Mouse (Mus musculus): ENCODE results near the gene Gfpt1. TPM values are rescaled to one million over a fixed set of nuclear protein-coding genes. Genes with fewer than 3 reads are reported as not detected.
A peak's percentile ranks its signal among the peaks of the same experiment; 100 is the strongest.

Gene Gfpt1
- 21.6 and 22.6 TPM in 2 replicates for polyA plus RNA-seq (2014; fragmentation: Nextera tagmentation; extraction: Ambion mirVana)

DNA sequence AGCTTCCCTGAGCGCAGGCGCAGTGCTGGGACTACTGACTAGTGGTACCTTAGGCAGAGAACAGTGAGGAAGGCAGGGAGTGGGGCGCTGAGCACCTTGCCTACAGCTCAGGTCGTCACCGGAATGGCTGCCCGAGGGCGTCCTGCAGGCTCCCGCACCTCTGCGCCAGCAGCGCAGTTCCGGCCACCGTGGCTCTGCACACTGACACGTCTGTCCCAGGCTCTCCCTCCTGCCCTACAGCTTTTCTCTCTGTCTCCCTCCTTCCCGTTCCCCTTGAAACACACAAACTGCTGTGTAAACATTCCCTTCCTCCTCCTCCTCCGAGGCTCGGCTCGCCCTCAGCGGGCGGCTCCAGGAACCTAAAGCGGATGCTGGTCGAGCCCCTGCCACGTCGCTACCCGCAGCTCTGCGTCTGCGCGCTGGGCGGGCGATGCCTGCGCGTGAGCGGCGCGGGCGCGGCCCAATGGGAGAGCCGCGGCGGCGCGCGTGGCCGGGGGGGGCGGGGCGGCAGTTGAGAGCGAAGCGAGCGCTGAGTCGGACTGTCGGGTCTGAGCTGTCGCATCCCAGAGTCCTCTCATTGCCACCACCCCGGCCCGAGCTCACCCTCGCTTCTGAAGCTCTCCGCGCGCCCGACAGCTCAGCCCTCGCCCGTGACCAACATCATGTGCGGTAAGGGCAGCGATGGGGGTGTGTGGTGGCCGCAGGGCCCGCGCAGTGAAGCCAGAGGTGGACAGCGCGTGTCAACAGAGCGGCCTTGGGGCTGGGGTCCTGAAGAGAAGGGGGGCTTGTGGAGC is at the start of gene Gfpt1:
Gene Gfpt1 (plus strand): TSS at position 510 of the 794 bp plus-strand sequence.
- under 1% methylated on average over 66 of the region's 68 CpGs for WGBS
- Histone ChIP-seq H3K27ac (ENCODE audit: low read depth) (peak within 1 kb of the TSS; percentile 97), H3K27me3 (replicated peaks; ENCODE audit: control insufficient read depth, insufficient read depth, low read length) (no peaks in the 10 kb centered on the region), H3K9me3 (ENCODE audit: control insufficient read depth, low read length) (no peaks in the 10 kb centered on the region), H3K4me1 (replicated peaks; ENCODE audit: control insufficient read depth, insufficient read depth, low read length) (peaks cover 16% of the 10 kb centered on the region), H3K9ac (ENCODE audit: low read length) (peak within 1 kb of the TSS; percentile 86), H3K4me2 (ENCODE audit: low read length) (peak within 1 kb of the TSS; percentile 71), H3K4me3 (ENCODE audit: low read depth, low read length) (peak within 1 kb of the TSS; percentile 90), H3K36me3 (ENCODE audit: control insufficient read depth, insufficient read depth, low read length) (peaks cover 3% of the 10 kb centered on the region; the same call in 1 of the 2 replicates)
- DNase-seq (ENCODE audit: low spot score): peak; percentile 93
- peak; percentile 95 for ATAC-seq (replicated peaks; ENCODE audit: low FRiP score, low TSS enrichment, low read depth)

DNA sequence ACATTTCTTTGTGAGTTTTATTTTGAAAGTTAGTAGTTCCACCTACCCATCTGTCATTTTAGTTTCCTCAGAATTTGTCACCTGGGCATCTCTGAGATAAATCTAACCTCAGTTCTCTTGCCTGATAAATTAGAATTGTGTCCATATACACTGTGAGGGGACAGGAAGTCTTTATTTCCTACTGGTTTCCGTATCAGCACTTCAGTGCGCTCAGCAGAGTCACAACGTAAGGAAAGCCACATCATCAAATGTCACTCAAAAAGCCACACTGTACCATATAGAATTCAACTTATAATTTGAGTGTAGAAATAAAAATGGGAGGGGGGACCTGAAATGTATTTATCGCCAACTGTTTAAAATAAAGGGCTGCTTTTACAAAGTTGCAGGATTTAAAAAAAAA is 48.4 kb upstream of the Gfpt1 start:
- H3K4me1 ChIP-seq (replicated peaks; ENCODE audit: control insufficient read depth, insufficient read depth, low read length): no peaks in the 10 kb centered on the region
- DNase-seq (ENCODE audit: low spot score) (no peak), ATAC-seq (replicated peaks; ENCODE audit: low FRiP score, low TSS enrichment, low read depth) (no peak)
- 84% methylated on average over 4 of the region's 4 CpGs for WGBS
- no peak overlapping the region for H3K4me3 ChIP-seq (ENCODE audit: low read depth, low read length)
- peaks cover 37% of the 10 kb centered on the region for H3K36me3 ChIP-seq (ENCODE audit: control insufficient read depth, insufficient read depth, low read length)
- H3K27ac ChIP-seq (ENCODE audit: low read depth): no peak overlapping the region
- H3K4me2 ChIP-seq (ENCODE audit: low read length): no peak overlapping the region
- H3K27me3 ChIP-seq (replicated peaks; ENCODE audit: control insufficient read depth, insufficient read depth, low read length): no peaks in the 10 kb centered on the region
- H3K9me3 ChIP-seq (ENCODE audit: control insufficient read depth, low read length): no peaks in the 10 kb centered on the region
- H3K9ac ChIP-seq (ENCODE audit: low read length): no peak overlapping the region

DNA sequence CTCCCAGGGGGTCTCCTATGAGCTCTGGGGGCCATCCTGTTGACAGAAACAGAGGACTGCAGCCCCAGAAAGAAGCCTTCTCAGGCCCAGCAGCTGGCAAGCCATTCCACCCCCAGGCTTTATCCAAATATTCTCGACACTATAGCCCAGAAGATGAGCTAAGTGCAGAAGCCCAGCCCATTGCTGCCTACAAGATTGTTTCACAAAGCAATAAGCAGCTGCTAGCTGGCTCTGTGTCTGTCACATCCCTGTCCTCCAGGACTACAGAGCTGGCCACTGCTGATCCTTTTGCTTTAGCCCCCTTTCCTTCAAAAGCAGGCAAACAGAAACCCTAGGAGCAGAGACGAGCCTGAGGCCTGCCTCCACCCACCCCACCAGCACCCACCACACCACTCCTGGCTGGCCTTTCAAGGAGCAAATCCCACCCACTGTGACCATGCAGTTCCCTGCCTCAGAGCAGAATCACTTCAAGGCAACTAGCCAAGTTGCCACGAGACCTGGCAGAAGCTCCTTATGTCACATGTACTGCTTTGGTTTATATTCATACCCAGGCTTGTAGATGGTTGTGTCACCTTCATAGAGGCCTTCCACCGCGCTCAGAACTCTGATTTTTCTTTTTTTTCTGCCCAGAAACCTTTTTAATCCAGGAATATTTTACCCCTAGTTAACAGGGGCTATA is 45.9 kb upstream of the Gfpt1 start:
- WGBS: 85% methylated on average over 5 of the region's 5 CpGs
- ATAC-seq (replicated peaks; ENCODE audit: low FRiP score, low TSS enrichment, low read depth): no peak

DNA sequence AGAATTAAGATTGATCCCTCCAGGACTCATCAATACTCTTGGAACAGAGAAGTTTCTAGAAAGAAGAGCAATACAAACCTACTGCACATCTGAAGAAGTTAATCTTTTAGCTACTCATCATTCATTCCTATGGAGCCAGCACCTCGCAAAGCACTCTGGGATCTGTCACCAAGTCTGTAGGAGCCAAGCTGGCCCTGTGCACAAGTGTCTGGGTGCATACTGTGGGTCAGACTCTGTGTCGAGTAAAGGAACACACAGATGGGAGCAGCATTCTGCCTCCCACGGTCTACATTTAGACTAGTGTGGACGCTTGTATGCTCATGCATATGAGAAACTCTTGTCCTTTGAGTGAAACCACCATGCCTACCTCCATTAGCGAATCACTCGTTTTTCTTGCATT is 45.3 kb upstream of the Gfpt1 start:
- no peak for ATAC-seq (replicated peaks; ENCODE audit: low FRiP score, low TSS enrichment, low read depth)
- Histone ChIP-seq H3K36me3 (ENCODE audit: control insufficient read depth, insufficient read depth, low read length) (peaks cover 44% of the 10 kb centered on the region), H3K9ac (ENCODE audit: low read length) (no peak overlapping the region), H3K27me3 (replicated peaks; ENCODE audit: control insufficient read depth, insufficient read depth, low read length) (no peaks in the 10 kb centered on the region), H3K9me3 (ENCODE audit: control insufficient read depth, low read length) (no peaks in the 10 kb centered on the region), H3K27ac (ENCODE audit: low read depth) (no peak overlapping the region), H3K4me1 (replicated peaks; ENCODE audit: control insufficient read depth, insufficient read depth, low read length) (no peaks in the 10 kb centered on the region), H3K4me3 (ENCODE audit: low read depth, low read length) (no peak overlapping the region), H3K4me2 (ENCODE audit: low read length) (no peak overlapping the region)
- 90% methylated on average over 6 of the region's 6 CpGs for WGBS
- DNase-seq (ENCODE audit: low spot score): no peak

More for the DNA sequence above, 45.9 kb upstream of the Gfpt1 start:
- Histone ChIP-seq H3K9ac (ENCODE audit: low read length) (no peak overlapping the region), H3K27me3 (replicated peaks; ENCODE audit: control insufficient read depth, insufficient read depth, low read length) (no peaks in the 10 kb centered on the region), H3K9me3 (ENCODE audit: control insufficient read depth, low read length) (no peaks in the 10 kb centered on the region), H3K27ac (ENCODE audit: low read depth) (no peak overlapping the region), H3K4me3 (ENCODE audit: low read depth, low read length) (no peak overlapping the region), H3K4me1 (replicated peaks; ENCODE audit: control insufficient read depth, insufficient read depth, low read length) (no peaks in the 10 kb centered on the region), H3K36me3 (ENCODE audit: control insufficient read depth, insufficient read depth, low read length) (peaks cover 44% of the 10 kb centered on the region), H3K4me2 (ENCODE audit: low read length) (no peak overlapping the region)
- DNase-seq (ENCODE audit: low spot score): no peak

DNA sequence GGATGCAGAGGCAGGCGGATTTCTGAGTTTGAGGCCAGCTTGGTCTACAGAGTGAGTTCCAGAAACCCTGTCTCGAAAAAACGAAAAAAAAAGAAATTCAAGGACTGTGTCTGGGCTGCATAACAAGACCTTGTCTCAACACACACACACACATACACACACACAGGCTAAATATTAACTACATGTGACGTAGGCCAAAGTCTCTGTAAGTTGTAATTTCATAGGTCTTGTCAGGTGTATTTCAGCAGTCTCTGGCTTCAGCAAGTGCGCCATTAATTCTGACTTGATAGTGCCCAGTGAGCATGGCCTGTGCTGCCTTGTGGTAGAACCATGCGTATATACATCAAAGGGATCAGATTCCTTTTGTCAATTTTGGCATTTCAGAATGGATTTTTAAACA is 40.7 kb upstream of the Gfpt1 start:
- Histone ChIP-seq H3K36me3 (ENCODE audit: control insufficient read depth, insufficient read depth, low read length) (peaks cover 29% of the 10 kb centered on the region), H3K9me3 (ENCODE audit: control insufficient read depth, low read length) (no peaks in the 10 kb centered on the region), H3K4me3 (ENCODE audit: low read depth, low read length) (no peak overlapping the region), H3K4me1 (replicated peaks; ENCODE audit: control insufficient read depth, insufficient read depth, low read length) (no peaks in the 10 kb centered on the region), H3K9ac (ENCODE audit: low read length) (no peak overlapping the region), H3K27ac (ENCODE audit: low read depth) (no peak overlapping the region), H3K27me3 (replicated peaks; ENCODE audit: control insufficient read depth, insufficient read depth, low read length) (no peaks in the 10 kb centered on the region), H3K4me2 (ENCODE audit: low read length) (no peak overlapping the region)
- DNase-seq (ENCODE audit: low spot score) (no peak), ATAC-seq (replicated peaks; ENCODE audit: low FRiP score, low TSS enrichment, low read depth) (no peak)
- WGBS: 87% methylated on average over 6 of the region's 6 CpGs

DNA sequence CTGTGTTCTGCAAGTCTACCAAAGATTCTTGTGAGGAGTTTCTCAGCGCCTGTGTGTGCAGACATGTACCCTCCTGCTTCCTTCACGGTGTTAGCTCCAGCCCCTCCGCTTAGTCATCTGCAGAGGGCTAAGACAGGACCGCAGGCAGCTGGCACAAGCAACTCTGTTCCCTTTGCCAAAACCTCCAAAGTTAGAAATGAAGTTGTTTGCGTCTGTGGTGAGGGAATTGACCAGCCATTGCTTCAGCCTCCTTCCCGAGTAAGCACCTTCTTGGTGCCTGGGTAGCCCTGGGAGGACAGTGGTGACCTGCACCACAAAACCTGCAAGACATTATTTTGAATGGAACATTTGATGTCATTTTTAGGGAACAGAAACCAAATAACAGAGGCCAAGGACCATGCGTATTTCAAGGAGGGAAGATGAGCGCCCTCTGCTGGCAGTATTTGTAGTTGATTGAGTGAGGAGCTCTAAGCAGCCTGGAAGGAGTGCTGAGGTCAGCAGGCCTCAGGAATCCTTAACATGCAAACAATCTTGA is 40.1 kb upstream of the Gfpt1 start:
- peak; percentile 53; the same call in 1 of the 2 replicates for ATAC-seq (replicated peaks; ENCODE audit: low FRiP score, low TSS enrichment, low read depth)
- 48% methylated on average over 8 of the region's 8 CpGs for WGBS
- Histone ChIP-seq H3K9ac (ENCODE audit: low read length) (no peak overlapping the region), H3K27me3 (replicated peaks; ENCODE audit: control insufficient read depth, insufficient read depth, low read length) (no peaks in the 10 kb centered on the region), H3K36me3 (ENCODE audit: control insufficient read depth, insufficient read depth, low read length) (peaks cover 23% of the 10 kb centered on the region), H3K4me3 (ENCODE audit: low read depth, low read length) (no peak overlapping the region), H3K27ac (ENCODE audit: low read depth) (0 out of 2 replicates have a peak overlapping the region, but pooled peaks have one; percentile 13), H3K9me3 (ENCODE audit: control insufficient read depth, low read length) (no peaks in the 10 kb centered on the region), H3K4me1 (replicated peaks; ENCODE audit: control insufficient read depth, insufficient read depth, low read length) (no peaks in the 10 kb centered on the region), H3K4me2 (ENCODE audit: low read length) (no peak overlapping the region)
- peak; percentile 90 for DNase-seq (ENCODE audit: low spot score)

DNA sequence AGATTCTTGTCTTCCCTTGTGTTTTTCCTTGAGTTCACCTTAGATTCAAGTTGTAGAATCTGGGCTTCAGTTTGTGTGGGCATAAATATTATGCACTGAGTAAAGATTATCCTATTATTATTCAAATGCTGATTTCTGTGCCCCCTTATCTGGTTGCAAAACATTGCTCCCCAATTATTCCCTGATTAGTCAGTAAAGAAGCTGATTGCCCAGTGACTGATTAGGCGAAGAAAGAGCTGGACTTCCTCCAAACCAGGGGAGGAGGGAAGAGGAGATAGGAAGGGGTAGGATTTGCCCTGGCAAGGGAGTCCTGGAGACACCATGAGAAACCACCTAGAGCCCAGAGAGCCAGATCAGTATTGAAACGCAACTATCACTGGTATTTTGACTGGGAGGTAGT is 38.5 kb upstream of the Gfpt1 start:
- Histone ChIP-seq H3K36me3 (ENCODE audit: control insufficient read depth, insufficient read depth, low read length) (peaks cover 8% of the 10 kb centered on the region), H3K27ac (ENCODE audit: low read depth) (no peak overlapping the region), H3K27me3 (replicated peaks; ENCODE audit: control insufficient read depth, insufficient read depth, low read length) (no peaks in the 10 kb centered on the region), H3K4me3 (ENCODE audit: low read depth, low read length) (no peak overlapping the region), H3K4me1 (replicated peaks; ENCODE audit: control insufficient read depth, insufficient read depth, low read length) (no peaks in the 10 kb centered on the region; the same call in 1 of the 2 replicates), H3K9ac (ENCODE audit: low read length) (no peak overlapping the region), H3K9me3 (ENCODE audit: control insufficient read depth, low read length) (no peaks in the 10 kb centered on the region), H3K4me2 (ENCODE audit: low read length) (no peak overlapping the region)
- ATAC-seq (replicated peaks; ENCODE audit: low FRiP score, low TSS enrichment, low read depth) (no peak), DNase-seq (ENCODE audit: low spot score) (no peak)
- WGBS: 81% methylated on average over 2 of the region's 2 CpGs

DNA sequence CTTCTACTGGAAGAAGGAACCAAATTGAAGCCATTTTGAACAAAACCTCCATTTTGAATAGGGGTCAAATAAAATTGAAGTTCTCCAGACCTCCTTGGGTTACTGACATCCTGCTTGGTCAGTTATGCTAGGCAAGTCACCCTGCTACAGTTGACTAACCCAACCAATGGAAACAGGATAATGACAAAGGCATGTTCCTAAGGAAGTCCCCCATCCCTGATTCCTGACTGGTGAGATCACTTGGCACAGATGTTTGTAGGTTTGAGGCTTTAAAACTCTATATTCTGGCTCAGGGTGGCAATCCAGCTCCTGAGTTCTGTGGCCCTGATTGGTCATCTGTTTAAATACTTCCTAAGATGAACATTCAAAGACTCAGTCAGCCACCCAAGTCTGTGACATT is 37.1 kb upstream of the Gfpt1 start:
- Histone ChIP-seq H3K9ac (ENCODE audit: low read length) (no peak overlapping the region), H3K36me3 (ENCODE audit: control insufficient read depth, insufficient read depth, low read length) (no peaks in the 10 kb centered on the region), H3K9me3 (ENCODE audit: control insufficient read depth, low read length) (no peaks in the 10 kb centered on the region), H3K4me1 (replicated peaks; ENCODE audit: control insufficient read depth, insufficient read depth, low read length) (peaks cover 8% of the 10 kb centered on the region), H3K4me2 (ENCODE audit: low read length) (no peak overlapping the region), H3K27ac (ENCODE audit: low read depth) (no peak overlapping the region), H3K27me3 (replicated peaks; ENCODE audit: control insufficient read depth, insufficient read depth, low read length) (no peaks in the 10 kb centered on the region), H3K4me3 (ENCODE audit: low read depth, low read length) (no peak overlapping the region)
- DNase-seq (ENCODE audit: low spot score): no peak
- ATAC-seq (replicated peaks; ENCODE audit: low FRiP score, low TSS enrichment, low read depth): no peak

Data from intestine, embryonic 14.5 days (tissue).